Mouse (Mus musculus): ENCODE results near the gene Hipk2.

Gene Hipk2

DNA sequence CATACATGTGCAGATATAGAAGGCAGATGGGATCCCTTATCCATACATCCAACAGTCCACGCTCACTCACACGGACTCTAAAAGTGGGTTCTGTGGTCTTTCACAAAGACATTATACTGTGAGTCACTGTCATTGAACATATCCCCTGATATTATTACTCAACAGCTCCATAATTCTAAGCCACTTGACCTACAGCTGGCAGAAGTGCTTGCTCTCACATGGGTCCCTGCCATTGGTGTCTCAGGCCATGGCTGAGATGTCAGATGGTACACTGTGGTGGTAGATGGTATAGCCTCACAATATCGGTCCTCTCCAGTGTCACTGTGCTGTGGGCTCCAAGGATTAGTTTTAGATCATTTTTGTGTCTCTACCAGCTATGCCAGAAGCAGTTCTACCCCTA lies 42.2 kb downstream of the Hipk2 start:
- DNase-seq (ENCODE audit: low read depth, low spot score) = no peak

- DNase-seq (ENCODE audit: low read depth, low spot score) = no peak
These were observed 46.5 kb downstream of the Hipk2 start for GRCm38 (mm10) chr6:38829452-38829851.

- DNase-seq (ENCODE audit: low read depth, low spot score) = no peak
These were observed 47.8 kb downstream of the Hipk2 start for GRCm38 (mm10) chr6:38828211-38828610.

GRCm38 (mm10) chr6:38827435-38827834 lies 48.5 kb downstream of the Hipk2 start:
- DNase-seq (ENCODE audit: low read depth, low spot score) = no peak

DNA sequence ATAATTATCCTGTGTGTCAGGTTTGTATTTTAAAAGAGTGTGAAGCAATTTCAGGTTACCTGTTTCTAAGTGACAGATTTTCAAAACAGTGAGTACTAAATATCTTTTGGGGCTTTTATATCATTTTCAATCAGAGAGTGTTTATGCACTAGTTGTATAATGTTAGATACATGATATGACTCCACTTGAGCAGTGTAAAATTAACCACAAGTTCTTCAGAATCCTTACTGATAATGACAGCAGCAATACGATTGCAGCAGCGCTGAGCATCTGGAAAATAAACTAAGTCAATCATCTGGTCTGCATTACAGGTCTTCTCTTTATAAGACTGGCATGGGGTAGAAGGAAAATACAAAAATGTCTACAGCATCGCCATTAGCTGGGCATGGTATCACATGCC lies 49.1 kb downstream of the Hipk2 start:
- no peak for DNase-seq (ENCODE audit: low read depth, low spot score)

DNA sequence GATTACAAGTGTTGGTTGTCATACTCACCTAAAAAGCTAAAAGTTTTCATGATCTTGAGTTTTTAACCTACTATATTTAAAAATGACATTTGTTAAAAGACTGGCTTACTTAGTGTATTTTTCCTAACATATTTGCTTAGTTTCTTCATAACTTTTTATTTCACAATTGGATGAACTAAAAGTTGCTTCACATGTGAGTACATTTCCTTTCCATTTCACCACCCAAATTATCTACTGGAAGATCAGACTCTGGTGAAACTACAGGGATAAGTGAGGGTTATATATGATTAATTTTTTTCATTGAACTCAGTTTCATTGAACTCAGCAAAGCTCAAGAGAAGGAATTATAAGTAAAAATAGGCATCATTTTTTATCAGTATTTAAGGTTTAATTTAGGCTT lies 50.1 kb downstream of the Hipk2 start:
- no peak for DNase-seq (ENCODE audit: low read depth, low spot score)

- no peak for DNase-seq (ENCODE audit: low read depth, low spot score)
These were observed 52.1 kb downstream of the Hipk2 start for GRCm38 (mm10) chr6:38823827-38824226.

DNA sequence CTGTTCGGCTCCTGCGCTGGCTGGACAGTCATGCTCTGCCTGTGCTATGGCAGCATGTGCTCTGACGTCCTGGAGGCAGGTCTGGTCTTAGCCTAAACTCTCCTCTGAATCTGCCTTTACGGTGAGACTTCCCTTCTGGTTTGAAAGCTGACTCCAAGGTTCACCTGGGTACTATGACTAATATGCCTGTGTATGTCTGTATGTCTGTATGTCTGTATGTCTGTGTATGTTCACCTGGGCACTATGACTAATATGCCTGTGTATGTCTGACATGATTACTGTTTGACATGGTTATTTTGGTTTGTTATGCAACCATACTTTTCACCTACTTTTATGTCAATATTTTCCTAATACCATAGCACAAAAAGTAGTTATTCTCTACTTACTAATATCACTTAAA lies 52.8 kb downstream of the Hipk2 start:
- DNase-seq (ENCODE audit: low read depth, low spot score) = no peak

GRCm38 (mm10) chr6:38821686-38822085 lies 54.3 kb downstream of the Hipk2 start:
- no peak for DNase-seq (ENCODE audit: low read depth, low spot score)

- no peak for DNase-seq (ENCODE audit: low read depth, low spot score)
These were observed 55.1 kb downstream of the Hipk2 start for GRCm38 (mm10) chr6:38820862-38821261.

DNA sequence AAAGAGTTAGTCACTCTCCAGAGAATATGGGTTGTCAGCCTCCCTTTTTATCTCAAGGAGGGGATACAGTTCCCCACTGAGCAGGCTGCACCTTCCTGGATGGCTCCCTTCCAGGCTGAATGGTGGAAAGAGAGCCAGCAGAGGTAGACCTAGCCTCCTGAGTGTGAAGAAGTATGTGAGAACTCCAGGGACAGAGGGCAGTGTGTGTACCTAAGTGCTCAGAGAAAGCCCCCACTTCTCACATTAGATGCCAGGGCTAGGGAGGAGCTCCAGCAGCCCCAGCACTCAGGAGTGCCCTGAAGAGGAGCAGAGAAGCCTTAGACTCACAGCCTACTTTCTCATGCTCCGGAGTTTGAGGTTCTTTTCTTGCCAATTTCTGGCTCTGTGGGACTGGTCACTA lies 59.7 kb downstream of the Hipk2 start:
- DNase-seq (ENCODE audit: low read depth, low spot score) = no peak

DNA sequence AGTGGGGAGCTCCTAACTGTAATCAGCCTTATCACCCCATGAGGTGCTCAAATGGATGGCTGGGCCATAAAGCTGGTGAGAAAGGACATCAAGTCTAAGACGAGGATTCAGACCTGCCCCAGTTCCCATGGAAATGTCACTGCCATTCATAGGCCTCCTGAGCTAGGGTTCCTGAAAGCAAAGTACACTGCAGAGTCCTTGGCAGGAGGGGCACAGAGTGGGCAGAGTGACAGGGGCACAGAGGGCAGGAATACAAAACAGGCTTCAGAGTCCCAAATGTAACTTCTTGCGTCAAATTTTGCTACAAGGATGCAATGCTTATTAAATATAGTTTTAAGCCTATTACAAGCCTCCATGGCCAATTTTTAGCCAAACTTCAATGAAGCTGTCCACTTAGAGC lies 60.4 kb downstream of the Hipk2 start:
- no peak for DNase-seq (ENCODE audit: low read depth, low spot score)

DNA sequence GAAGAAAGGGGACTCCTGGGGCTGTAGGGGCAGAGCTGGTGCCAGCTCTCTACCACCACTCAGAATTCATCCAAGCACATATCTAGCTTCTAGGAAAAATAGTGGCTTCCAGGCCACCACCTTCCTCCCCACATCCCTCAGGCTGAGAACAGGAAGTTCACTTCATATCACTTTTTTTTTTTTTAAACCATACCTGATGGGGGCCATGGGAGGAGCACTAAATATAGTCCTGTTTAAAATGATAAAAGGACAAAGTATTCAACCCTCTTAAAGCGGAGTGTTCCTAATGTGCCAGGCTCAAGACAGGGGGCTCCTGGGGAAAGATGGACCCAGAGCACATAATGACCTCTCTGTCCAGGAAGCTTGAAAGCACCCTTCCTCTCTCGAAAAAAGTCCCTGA lies 61.3 kb downstream of the Hipk2 start:
- no peak for DNase-seq (ENCODE audit: low read depth, low spot score)

- DNase-seq (ENCODE audit: low read depth, low spot score) = no peak
These were observed 64.4 kb downstream of the Hipk2 start for GRCm38 (mm10) chr6:38811459-38812145.

DNA sequence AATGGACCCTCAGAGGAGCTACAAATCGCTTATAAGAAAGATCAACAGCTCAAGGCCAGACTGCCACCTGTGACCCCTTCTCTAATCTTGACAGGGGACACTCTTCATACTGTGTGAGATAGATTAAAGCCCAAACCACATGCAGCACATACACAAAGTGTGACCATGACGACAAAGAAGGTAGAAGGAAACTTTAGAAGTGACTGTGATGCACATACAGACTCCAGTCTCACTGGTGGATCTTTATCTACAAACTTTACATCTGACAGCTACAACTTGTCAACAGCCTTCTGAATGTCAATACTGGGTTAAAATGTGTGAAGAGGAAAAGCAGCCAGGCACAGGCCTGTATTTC lies 65.9 kb downstream of the Hipk2 start:
- no peak for DNase-seq (ENCODE audit: low read depth, low spot score)

DNA sequence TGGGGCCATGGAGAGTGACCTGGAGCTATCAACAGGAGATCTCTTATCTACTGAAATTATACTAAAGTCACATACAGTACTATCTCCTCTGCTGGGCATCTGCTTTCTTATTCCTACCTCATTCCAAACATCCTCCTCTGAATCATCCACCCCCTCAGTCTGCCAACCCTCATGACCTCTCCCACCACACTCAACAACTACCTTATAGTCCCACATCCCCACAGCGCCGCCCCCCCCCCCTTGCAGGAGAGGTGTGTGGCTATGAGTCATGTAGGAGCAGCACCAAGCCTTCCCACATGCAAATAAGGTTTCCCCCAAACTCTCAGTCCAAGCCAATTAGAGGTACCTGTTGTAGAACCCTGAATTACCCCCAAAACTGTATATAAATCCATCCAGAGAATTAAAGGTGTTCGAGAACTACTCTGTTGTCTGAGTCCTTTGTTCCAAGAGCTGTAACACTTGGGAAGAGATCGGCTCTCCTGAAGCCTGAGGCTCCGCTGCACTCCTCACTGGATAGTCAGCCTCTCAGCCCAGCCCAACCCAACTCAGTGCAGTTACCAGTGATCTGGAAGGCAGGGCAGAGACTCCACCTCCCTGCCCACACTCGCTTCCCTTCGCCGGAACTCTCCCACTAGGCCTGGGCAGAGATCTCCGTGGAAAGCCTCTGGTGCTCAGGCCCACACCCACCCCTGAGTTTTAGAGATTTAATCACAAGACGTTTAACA lies 66.4 kb downstream of the Hipk2 start:
- DNase-seq (ENCODE audit: low read depth, low spot score) = no peak

- DNase-seq (ENCODE audit: low read depth, low spot score) = no peak
These were observed 67.6 kb downstream of the Hipk2 start for GRCm38 (mm10) chr6:38808317-38808716.

DNA sequence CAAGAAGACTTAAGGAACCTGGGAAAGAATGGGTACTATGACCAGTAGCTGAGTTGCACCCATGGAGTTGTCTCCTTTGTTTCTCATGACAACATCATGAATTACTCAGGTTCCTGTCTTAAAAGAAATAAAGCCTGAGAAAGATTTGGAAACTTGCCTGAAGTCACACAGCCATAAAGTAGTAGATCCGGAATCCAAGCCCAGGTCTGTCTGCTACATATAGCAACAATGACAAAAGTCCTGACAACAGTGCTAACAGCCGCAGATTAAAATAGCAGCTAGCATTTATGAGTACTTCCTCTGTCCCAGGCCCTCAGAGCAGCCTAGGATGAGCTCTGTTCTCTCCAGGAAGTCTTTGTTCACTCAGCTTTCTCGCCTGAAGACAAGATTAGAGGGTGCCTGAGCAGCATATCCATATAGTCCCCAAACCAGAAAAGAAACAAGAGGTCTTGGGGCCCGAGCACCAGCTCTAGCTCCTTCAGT lies 69.0 kb downstream of the Hipk2 start:
- DNase-seq (ENCODE audit: low read depth, low spot score) = no peak

- no peak for DNase-seq (ENCODE audit: low read depth, low spot score)
These were observed 70.4 kb downstream of the Hipk2 start for GRCm38 (mm10) chr6:38805612-38806011.

GRCm38 (mm10) chr6:38801252-38801651 lies 74.7 kb downstream of the Hipk2 start:
- no peak for DNase-seq (ENCODE audit: low read depth, low spot score)

DNA sequence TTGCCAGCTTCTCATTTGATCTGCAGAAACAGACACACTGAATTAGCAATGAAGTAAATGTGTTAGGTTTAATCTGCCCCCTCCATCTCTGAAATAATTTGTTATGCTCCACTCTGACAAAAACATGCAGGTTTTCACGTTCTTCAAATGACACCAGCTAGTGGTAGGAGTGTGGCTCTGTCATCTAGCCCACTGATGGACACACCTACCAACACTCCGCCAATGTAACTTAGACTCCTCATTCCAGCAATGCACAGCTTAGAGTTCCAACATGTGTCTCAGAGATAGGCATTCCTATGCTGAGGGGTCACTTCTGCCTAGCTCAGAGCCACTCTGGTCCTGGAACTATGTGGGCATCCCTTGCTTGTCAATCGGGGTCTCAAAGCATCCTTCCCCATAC lies 78.4 kb downstream of the Hipk2 start:
- DNase-seq (ENCODE audit: low read depth, low spot score) = no peak

GRCm38 (mm10) chr6:38796993-38797392 lies 79.0 kb downstream of the Hipk2 start:
- no peak for DNase-seq (ENCODE audit: low read depth, low spot score)

DNA sequence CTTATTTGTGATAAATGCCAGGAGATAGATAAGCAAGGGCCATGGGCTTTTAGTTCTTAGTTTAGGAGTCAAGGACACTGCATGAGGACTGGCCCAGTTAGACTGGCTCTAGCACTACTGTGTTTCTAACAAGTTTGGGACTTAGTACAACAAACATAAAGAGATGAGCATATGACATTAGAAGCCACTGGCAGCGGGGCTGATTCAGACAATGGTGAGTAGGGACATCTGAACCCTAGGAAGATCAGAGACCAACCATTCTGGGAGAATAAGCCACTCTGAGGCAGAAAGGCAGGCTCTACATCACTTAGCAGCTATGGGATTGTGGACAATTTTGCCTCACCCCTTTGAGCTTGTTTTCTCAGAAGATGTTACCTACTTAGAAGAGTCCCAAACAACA lies 79.6 kb downstream of the Hipk2 start:
- DNase-seq (ENCODE audit: low read depth, low spot score) = no peak
